Mouse (Mus musculus) layer of hippocampus, postnatal 14 days (tissue): ENCODE measurements at regions not wholly inside any gene's neighbourhood (a gene's known extent, or its start where the extent isn't known, plus 50 kb on each side); places are given as distances from the start of the nearest gene placed in this dataset.
"Not testable (repeated sequence)": the region's sequence is repeated elsewhere in the genome, so short reads cannot be mapped to it uniquely, and the experiment has no call there.

Source experiments
- DNase-seq, 2 experiments: peaks; one replicate each; pipeline ENCODE4 v3.0.0; 2021 to 2022; ENCODE audit warnings: low spot score in 2 of 2, mixed read lengths in 1 of 2

DNA sequence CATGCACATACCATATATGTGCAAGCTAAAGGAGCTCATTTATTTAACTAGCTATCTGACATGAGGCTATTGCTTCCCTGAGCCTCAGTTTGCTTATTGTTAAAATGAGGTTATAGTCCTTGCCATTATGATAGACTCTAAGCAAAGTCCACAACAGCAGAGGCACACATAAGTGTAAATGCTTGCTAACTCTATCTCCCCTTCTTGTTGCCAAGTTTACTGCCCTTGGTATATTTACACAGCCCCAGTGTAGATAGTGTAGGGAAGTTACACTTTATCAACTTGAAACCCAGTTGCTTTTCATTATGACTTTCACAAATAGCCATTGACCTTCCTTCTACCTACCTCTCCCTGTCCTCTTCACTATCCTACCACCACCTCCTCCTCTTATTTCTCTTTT, 782.6 kb upstream of the Agtr1b start:
- DNase-seq: no peak

DNA sequence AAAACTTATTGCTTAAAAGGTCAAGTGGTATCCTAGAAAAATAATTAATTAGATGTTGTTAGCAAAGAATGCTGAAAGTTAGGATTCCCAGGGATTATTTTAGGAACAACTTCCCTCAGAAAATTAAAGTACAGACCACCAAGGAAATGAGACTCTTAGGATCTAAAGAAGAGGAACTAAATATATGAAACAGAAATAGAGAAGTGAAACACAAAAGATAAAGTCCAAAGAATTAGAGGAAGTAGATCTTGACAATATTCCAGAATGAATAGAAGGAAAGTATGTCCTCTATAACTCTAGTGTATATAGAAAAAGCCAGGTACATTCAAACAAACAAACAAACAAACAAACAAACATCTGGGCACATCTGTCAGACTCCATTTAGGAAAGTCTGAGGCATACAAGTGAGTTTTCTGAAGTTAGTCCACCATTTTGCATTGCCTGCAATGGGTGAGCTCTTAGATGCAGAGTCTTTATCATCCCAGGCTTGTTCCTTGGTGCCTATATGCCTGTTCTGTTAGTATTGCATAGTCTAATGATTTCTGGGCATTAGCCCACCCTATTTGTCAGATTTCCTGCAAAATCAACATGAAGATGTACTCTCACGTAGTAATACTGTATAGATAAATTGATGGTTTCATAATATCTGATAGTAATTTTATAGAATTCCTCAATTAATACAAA, 762.0 kb upstream of the Agtr1b start:
- DNase-seq: no peak

DNA sequence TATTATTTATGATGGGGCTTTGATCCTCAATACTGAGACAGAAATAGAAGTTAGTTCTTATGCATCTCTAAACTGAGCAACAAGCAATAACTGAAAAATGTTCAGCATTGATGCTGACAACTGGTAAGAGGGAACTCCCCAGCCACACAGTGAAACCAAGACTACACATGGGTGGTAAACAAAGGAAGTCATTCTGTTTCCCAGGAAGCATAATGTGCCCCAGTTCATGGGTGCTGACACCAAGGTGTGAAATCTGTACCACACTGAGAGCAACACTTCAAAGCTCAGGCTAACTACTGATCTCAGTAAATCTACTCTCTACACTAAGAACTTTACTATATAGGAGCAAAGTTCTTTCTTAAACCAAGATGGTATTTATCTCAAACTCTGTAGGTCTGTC, 759.2 kb upstream of the Agtr1b start:
- DNase-seq: no peak

DNA sequence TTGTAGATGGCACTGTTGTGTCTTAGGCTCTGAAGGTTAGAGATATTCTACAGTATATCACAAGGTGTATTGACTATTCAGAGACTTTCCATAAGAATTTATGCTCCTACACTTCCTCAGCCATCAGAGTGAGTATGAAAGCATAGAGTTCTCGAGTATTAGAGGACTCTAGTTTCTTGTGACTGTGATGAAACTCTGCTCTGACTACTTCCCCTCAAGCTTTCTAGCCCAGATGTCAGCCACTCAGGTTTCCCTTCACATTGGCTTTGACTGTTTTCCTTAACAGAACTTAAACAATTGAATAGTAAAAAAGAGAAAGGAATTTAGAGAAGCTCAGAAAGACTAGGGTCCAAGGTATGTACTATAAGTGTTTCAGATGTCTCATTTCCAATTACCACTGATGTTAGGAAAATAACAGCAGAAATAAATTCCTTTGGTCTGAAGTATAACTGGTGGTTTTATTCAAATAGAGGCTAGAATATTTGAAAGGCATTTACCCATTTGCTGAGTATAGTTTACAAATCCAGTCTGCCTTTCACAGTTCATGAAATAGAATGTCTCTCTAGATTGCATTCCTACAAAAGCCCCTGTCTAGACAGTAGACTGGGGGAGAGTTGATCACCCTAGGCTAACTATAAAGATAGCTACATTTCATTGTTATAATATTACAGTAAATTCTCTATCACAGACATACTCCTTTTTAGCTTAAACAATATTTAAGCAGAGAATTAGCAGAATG, 751.4 kb upstream of the Agtr1b start:
- no peak for DNase-seq

DNA sequence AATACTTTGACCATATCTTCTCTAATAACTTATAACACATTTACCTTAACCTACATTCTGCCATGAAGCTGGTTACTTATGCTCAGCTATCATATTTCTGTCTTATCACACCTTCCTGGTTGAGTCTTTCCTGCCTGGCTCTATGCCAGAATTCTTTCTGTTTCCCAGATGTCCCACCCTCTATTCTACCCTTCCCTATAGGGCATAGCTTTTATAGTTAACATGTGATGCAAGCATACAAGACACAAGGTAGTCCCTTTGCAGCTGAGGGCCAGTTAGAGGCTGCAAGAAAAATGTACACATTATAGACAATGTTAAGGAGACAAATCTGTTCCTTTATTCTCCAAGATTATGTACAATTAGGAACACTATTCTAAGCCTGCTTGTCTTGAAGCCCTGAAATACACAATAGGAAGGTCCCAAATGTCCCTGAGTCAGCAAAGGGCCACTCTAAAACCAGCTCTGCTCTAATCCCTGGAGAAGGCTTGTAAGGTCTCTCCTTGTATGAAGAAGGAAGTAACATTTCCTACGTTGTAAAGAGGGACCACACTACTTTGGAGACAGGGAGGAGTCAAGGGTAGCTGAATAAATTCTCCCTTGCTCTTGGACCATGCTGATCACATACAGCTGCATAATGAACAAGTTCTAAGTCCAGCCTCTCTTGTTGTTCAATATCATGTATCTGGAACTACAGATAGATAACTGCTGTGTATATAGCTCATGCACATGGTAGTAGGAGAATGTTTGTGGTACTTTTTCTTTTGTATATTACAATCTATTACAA, 745.0 kb upstream of the Agtr1b start:
- no peak for DNase-seq

DNA sequence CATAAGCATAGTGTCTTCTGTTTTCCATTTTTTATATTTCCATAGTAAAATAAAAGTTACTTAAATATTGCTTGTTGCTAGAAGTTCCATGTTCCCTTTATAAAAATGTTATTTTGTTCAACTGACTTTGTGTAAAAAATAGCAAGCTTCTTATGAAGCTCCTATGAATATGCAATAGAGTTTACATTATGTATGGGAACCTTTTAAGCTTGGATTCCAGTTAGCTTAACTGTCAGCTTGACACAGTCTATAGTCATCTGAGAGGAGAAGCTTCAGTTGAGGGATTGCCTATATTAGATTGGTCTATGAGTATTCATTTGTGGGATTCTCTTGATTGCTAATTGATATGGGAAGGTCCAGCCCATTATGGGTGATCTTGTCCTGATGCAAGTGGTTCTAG, 723.2 kb upstream of the Agtr1b start:
- DNase-seq: no peak

DNA sequence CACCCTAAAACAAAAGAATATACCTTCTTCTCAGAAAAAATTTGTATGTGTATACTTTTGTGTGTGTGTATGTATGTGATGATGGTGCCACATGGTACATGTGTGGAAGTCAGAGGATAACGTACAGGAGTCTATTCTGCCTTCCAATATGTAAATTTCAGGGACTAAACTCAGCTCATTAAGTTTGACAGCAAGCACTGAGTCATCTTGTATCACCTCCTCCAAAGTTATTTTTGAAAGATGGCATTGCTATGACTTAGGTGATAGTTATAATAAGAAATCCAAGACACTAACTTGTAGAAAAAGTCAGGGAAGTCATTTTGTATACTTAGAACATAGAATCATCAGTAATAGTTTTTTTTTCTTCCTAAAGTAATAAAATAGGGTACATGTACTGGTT, 719.4 kb upstream of the Agtr1b start:
- DNase-seq: no peak

DNA sequence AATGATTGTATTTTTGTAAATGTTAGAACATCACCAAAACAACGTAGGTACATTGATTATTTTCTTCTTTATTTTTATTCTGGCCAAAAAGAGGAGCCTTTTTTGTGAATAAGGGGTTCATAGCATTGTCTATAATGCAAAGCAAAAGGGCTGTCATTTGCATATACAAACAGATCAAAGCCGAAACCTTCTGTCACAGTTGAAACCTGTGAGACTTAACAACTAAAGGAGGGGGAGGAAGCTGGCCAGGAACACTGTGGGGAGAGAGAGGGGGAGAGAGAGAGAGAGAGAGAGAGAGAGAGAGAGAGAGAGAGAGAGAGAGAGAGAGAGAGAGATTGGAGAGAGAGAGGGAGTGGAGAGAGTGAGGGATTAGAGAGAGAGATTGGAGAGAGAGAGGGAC, 710.6 kb upstream of the Agtr1b start:
- DNase-seq: no peak

DNA sequence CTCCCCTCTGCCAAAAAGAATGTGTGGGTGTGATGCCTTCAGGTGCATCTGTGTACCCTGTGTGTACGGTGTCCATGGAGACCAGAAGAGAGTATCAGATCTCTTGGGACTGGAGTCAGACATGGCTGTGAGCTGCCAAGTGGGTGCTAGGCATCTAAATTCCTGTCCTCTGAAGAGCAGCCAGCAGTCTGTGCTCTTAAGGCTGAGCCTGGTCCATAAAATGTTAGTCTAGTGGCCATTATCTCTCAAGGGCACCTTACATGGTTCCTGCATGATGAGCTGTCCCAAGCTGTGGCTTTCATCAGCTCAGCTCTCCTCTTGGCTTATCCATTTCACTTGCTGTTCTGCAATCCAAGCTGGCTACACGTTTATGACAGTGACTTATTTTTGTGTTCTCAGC, 686.4 kb upstream of the Agtr1b start:
- not testable (repeated sequence) for DNase-seq

DNA sequence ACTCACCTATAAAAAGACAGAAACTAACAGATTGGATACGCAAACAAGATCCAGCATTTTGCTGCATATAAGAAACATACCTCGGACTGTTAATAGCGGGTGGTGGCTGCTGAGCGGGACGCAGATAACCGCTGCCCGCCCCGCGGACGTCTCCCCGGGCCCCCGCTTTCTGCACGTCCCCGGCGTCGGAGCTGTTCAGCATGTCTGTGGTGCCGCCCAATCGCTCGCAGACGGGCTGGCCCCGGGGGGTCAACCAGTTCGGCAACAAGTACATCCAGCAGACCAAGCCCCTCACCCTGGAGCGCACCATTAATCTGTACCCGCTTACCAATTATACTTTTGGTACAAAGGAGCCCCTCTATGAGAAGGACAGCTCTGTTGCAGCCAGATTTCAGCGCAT, 682.4 kb upstream of the Agtr1b start:
- DNase-seq: not testable (repeated sequence)

DNA sequence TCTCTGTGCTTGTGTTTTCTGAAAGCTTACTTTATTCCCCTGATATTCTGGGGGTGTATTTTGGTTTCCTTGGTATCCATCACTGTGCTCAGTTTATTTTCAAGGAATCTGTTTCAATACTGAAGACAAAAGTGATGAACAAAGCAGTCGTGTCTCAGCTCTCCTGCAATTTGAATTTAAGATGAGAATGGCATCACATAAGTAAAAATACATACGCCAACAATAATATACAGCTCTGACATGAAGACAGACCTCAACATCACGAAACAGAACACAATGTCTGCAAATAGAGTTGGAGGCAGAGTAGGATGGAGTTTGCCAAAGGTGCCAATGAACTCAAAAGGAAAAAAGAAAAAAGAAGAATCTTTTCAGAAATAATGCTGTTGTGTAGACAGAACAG, 679.0 kb upstream of the Agtr1b start:
- no peak for DNase-seq

DNA sequence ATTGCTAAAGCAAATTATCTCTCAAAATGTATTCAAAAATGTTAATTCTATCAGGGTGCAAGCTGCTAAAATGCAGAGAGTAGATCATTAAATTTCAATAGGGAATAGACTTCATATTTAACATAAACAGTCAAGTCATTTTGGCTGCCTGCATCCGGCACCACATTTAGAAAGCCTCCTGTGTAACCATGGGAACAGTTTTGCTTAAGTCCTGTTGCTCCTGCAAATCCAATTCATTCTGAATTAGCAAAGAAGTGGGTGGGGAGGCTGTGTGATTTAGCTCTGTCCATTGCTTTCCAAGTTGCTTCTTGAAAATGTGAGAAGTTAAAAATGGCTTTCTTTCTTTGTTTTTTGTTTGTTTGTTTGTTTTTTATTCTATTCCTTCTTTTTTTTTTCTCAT, 658.9 kb upstream of the Agtr1b start:
- DNase-seq: peak in 1 of 2 experiments; percentile 40

DNA sequence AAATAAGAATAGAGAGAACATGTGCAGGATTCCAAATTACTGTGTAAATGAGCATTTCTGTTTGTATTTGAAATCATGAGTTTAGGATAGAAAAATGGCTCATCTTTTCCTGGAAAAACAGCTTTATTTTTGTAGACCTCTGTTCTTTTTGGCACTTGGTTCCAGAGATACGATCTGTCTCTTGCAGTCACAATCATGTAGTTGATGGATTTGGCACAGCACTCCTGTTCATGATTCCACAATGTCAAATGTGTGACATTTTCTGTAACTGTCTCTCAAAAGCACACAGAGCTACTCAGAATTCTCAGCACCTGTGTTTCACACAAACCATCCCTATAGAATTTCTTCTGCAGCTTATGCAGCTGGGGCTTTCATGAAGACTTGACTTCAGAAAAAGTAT, 654.0 kb upstream of the Agtr1b start:
- DNase-seq: peak; percentile 14 to 82

DNA sequence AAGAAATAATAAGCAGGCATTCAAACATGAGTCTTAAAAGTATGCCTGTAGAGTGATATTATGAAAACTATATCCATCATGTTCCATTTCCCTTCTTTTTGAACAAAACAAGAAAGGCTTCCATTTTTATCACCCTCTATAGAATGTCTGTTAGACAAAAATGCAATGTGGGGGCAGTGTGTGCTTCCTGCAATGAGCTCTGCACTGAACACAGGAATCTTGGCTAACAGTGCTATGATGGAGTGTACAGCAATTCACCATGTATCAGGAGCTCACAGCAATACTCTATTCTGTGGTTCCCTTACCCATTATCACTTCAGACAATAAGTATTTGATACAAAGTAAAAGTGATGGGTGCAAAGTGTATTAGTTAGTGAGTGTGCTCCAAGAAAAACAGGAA, 653.3 kb upstream of the Agtr1b start:
- no peak for DNase-seq

DNA sequence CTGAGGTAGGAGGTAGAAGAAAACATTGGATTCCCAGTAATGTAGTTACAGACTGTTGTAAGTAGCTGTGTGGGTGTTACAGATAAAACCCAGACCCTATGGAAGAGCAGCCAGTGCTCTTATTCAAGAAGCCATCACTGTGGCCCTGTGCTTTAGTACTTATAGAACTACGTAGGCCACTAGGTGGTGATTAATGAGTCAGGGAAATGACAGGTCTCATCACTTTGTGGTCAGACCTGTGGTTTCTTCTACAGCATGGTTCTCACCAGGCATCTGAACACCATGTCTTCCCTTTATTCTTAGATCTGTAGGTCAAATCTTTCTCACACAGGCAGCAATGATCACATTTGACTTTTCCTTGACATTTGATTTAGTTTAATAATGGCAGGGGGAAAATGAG, 642.7 kb upstream of the Agtr1b start:
- no peak for DNase-seq

DNA sequence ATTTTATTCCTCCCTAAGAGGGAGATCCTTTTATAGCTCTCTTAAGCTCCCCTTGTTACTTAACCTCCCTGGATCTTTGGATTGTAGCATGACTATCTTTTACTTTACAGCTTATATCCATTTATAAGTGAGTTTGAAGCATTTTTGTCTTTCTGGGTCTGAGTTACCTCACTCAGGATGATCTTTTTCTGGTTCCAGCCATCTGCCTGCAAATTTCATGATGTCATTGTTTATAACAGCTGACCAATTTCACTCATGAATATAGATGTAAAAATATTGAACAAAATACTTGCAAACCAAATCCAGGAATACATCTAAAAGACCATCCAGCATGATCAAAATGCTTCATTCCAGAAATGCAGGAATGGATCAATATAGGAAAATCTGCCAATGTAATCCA, 631.3 kb upstream of the Agtr1b start:
- DNase-seq: peak in 1 of 2 experiments; percentile 9

DNA sequence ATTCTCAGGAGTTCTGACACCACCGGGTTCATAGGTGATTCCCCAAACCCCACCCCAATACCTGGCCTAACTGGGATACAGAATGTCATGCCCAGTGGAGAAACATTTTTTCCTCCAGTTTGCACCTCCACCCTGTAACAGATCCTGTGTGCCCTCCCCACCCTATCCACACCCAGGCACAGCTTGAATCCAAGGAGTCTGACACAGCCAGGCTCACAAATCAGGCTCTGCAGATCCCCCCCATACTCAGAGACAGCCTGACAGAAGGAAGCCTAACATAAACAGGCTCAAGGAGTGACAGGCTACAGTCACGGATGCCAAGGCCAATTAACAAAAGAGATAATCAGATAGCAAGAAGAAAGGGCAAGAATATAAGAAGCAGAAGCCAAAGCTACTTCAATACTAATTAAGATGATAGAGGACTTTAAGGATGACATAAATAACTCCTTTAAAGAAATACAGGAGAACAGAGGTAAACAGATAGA, 622.6 kb upstream of the Agtr1b start:
- no peak for DNase-seq

DNA sequence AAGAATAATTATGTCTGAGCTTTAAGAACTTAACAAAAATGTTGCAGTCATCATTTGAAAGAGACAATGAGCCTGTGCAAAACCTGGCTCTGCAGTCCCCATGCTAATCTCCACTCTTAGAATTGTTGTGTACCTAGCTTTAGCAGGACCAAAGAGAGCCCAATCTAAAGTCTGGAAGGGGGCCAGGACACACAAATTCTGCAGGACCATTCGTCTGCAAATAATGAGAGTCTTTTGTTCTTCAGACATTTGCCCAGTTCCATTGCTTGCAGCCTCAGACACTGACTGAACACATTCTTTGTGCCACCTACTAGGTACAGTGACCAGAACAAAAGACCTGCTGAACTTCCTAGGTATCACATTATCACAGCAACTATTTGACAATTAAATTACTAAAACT, 620.0 kb upstream of the Agtr1b start:
- DNase-seq: no peak

DNA sequence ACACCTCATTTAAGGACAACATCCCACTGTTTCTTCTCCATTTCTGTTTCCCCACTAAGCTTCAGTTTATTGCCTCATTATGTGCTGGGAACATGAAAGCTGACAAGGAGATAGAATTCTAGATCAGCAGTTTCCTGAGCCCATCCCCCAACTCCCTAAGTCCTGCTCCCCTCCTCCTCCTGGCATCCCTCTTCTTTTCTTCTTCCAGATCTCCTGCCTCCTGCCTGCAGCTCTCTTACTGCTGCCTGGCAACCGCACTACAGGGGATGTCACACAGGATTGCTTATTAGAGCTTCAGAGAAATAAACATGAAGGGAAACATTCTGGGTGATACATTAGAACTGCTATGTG, 619.4 kb upstream of the Agtr1b start:
- DNase-seq: peak; percentile 34 to 52

DNA sequence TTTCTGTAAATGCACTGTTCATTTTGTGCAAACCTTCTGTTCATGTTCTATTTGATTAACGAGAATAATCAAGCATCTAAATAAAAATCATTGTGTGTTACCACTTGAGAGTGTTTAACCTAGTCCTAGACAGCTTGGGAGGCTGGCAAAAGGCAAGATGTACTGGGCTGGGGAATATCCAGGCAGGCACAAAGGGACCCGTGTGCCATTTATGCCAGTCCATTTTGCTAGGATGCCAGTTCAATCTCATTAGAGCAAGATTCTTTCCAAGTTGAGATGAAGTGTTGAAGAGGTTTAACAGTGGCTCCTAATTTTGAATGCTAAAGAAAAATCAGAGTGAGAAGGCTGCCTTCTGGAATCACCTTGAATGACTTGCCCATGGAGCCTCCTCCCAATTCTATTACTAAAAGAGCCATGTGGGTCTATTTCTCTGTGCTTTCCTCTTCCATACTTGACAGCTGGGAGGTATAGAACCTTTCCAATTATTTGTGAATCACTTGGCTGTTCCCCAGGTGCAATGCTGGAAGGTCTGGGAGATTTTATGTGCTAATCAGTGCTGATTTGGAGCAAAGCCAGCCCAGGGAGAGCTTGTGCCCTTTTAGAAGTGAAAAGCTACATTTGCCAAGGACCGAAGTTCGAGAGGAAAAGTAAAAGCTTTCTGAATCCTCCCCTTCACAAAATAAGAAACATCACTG, 618.9 kb upstream of the Agtr1b start:
- DNase-seq: peak; percentile 63 to 90

DNA sequence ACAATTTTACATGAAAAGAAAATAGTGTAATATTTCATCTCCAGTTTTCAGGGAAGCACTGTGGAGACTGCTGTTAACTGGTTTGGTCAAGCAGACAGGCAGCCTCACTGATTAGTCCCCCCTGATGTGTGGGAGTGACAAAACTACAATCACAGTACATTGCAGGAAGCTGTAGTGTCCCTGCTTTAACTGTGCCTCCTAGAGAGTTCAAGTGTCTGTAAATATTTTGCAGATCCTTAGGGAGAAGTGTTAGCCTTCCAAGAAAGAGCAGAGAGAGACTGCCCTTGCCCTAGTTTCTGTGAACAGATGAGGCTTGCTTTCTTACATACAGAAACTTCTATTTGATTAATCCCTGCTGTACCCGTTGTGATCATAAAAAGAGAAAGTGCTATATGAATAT, 617.2 kb upstream of the Agtr1b start:
- no peak for DNase-seq

DNA sequence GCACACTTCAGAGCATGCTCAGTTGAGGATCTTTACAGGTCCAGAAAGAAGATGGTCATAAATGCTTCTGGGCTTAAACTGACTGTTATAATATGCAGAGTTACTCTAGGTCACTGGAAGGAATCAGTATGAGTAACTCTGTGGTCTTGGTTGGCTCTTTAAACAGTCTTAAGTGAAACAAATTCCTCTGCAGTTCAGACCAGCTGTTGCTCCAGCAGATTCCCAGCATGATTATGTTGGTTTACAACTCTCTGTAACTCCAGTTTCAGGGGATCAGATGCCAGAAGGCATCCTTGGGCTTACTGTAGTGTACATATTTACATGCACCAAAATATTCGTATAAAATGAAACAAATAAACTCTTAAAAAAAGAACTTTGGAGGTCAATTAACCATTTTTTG, 606.1 kb upstream of the Agtr1b start:
- no peak for DNase-seq
